ENCODE assay signal across 8 mouse cellular contexts in the genomic region with DNA sequence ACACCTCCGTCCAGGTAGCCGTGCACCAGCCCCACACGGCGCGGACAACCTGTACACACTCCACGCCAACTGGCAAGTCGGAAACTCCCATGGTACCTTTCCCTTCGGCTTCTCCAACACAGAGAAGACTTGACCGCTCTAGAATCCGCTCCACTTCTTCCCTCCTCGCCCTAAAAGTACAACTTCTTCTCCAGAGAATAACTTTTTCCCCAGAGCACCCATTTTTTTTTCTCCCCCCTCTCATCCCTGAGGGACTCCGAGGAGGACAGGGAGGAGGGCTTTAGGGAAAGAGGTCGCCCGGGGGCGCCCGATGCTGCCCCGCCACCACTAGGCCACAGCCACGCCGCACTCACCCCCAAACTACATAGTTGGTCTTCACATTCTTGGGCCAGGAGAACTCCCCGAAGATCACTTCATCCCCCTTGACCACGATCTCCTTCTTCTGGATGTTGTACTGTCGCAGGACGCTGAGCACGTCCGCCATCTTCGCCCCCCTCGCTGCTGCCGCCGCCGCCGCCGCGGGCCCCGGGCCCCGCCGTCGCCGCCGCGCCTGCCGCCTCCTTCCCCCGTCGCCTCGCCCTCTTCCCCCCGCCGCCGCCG. TPM values are rescaled to one million over a fixed set of nuclear protein-coding genes. Genes with fewer than 3 reads are reported as not detected.
DNase-seq lines count a peak whose midpoint lies in the region; ATAC-seq and TF ChIP-seq lines count a peak whose summit lies in the region.

No protein-coding gene starts in this region.

- TF ChIP-seq POLR2A in lung, adult 2 months (IDR thresholded peaks at IDR 0.05; ENCODE audit: borderline replicate concordance, extremely low read depth, low read depth, low read length): no peak

- no peak for DNase-seq in lung, adult 2 months
- no peak for DNase-seq in lung, postnatal 10 days
- peak; percentile 67 for DNase-seq in R1 (ENCODE audit: low read depth, low spot score)
- DNase-seq in hindbrain, embryonic 14.5 days (ENCODE audit: low spot score): peak; percentile 42
- no peak for DNase-seq in thymus, postnatal 36 days

- H3K27me3 ChIP-seq in embryonic facial prominence, embryonic 13.5 days: no peaks in the 10 kb centered on the region
- H3K27me3 ChIP-seq in hindbrain, embryonic 14.5 days (ENCODE audit: control insufficient read depth, insufficient read depth, low read length): no peaks in the 10 kb centered on the region
- H3K27me3 ChIP-seq in liver, embryonic 12.5 days (replicated peaks): peaks cover 7% of the 10 kb centered on the region; the same call in 1 of the 2 replicates
- no peaks in the 10 kb centered on the region for H3K27me3 ChIP-seq in neural tube, embryonic 15.5 days (replicated peaks)

- peak overlapping the region; percentile 85 for H3K4me3 ChIP-seq in lung, adult 2 months (replicated peaks; ENCODE audit: extremely low read depth, low read depth, low read length)
- H3K4me3 ChIP-seq in embryonic facial prominence, embryonic 13.5 days: peak overlapping the region; percentile 86
- peak overlapping the region; percentile 92 for H3K4me3 ChIP-seq in hindbrain, embryonic 14.5 days (replicated peaks; ENCODE audit: low read length)
- peak overlapping the region; percentile 92 for H3K4me3 ChIP-seq in liver, embryonic 12.5 days
- peak overlapping the region; percentile 88 for H3K4me3 ChIP-seq in neural tube, embryonic 15.5 days (replicated peaks)

- TF ChIP-seq CTCF in lung, adult 2 months (IDR thresholded peaks at IDR 0.05; ENCODE audit: insufficient read depth, low read length): no peak

- peak overlapping the region; percentile 92 for H3K9ac ChIP-seq in embryonic facial prominence, embryonic 13.5 days
- H3K9ac ChIP-seq in hindbrain, embryonic 14.5 days: peak overlapping the region; percentile 88
- peak overlapping the region; percentile 93 for H3K9ac ChIP-seq in liver, embryonic 12.5 days
- peak overlapping the region; percentile 91 for H3K9ac ChIP-seq in neural tube, embryonic 15.5 days (replicated peaks)

- H3K27ac ChIP-seq in embryonic facial prominence, embryonic 13.5 days: peak overlapping the region; percentile 92
- H3K27ac ChIP-seq in hindbrain, embryonic 14.5 days: peak overlapping the region; percentile 92
- peak overlapping the region; percentile 94 for H3K27ac ChIP-seq in liver, embryonic 12.5 days
- peak overlapping the region; percentile 95 for H3K27ac ChIP-seq in neural tube, embryonic 15.5 days (replicated peaks)

- H3K9me3 ChIP-seq in embryonic facial prominence, embryonic 13.5 days: no peaks in the 10 kb centered on the region
- H3K9me3 ChIP-seq in hindbrain, embryonic 14.5 days (ENCODE audit: control insufficient read depth, low read length): no peaks in the 10 kb centered on the region
- H3K9me3 ChIP-seq in liver, embryonic 12.5 days (replicated peaks): no peaks in the 10 kb centered on the region
- no peaks in the 10 kb centered on the region for H3K9me3 ChIP-seq in neural tube, embryonic 15.5 days (replicated peaks)

- peak; percentile 66 for ATAC-seq in embryonic facial prominence, embryonic 13.5 days (ENCODE audit: insufficient number of reproducible peaks, insufficient read depth, low FRiP score, low TSS enrichment, low read depth)
- ATAC-seq in hindbrain, embryonic 14.5 days (ENCODE audit: low FRiP score): peak; percentile 80
- peak; percentile 62 for ATAC-seq in liver, embryonic 12.5 days
- ATAC-seq in neural tube, embryonic 15.5 days (ENCODE audit: low FRiP score): peak; percentile 79

- peaks cover 11% of the 10 kb centered on the region for H3K36me3 ChIP-seq in embryonic facial prominence, embryonic 13.5 days
- peaks cover 9% of the 10 kb centered on the region; the same call in 1 of the 2 replicates for H3K36me3 ChIP-seq in hindbrain, embryonic 14.5 days (replicated peaks; ENCODE audit: control insufficient read depth, insufficient read depth)
- peaks cover 11% of the 10 kb centered on the region for H3K36me3 ChIP-seq in liver, embryonic 12.5 days
- 0 out of 2 replicates have a peak, but pooled peaks cover under 1% of the 10 kb centered on the region for H3K36me3 ChIP-seq in neural tube, embryonic 15.5 days

- no peaks in the 10 kb centered on the region; the same call in 1 of the 2 replicates for H3K4me1 ChIP-seq in lung, adult 2 months (ENCODE audit: control insufficient read depth, insufficient read depth, low read length)
- peaks cover 6% of the 10 kb centered on the region for H3K4me1 ChIP-seq in embryonic facial prominence, embryonic 13.5 days
- H3K4me1 ChIP-seq in hindbrain, embryonic 14.5 days (replicated peaks; ENCODE audit: control insufficient read depth, insufficient read depth, low read length): peaks cover 12% of the 10 kb centered on the region
- H3K4me1 ChIP-seq in liver, embryonic 12.5 days: peaks cover 22% of the 10 kb centered on the region
- peaks cover 22% of the 10 kb centered on the region for H3K4me1 ChIP-seq in neural tube, embryonic 15.5 days

- WGBS in lung, adult 2 months: 2% methylated on average over 46 of the region's 48 CpGs
- under 1% methylated on average over 45 of the region's 48 CpGs for WGBS in embryonic facial prominence, embryonic 13.5 days
- 2% methylated on average over 44 of the region's 48 CpGs for WGBS in hindbrain, embryonic 14.5 days
- WGBS in liver, embryonic 12.5 days (ENCODE audit: insufficient replicate concordance): under 1% methylated on average over 42 of the region's 48 CpGs
- under 1% methylated on average over 38 of the region's 48 CpGs for WGBS in neural tube, embryonic 15.5 days

- peak overlapping the region; percentile 63 for H3K4me2 ChIP-seq in embryonic facial prominence, embryonic 13.5 days
- peak overlapping the region; percentile 74 for H3K4me2 ChIP-seq in hindbrain, embryonic 14.5 days (replicated peaks)
- H3K4me2 ChIP-seq in liver, embryonic 12.5 days: peak overlapping the region; percentile 86
- peak overlapping the region; percentile 61 for H3K4me2 ChIP-seq in neural tube, embryonic 15.5 days

RNA-seq across cellular contexts. Expression of gene Cdc73, which starts 0.5 kb away (rescaled TPM):
- polyA plus RNA-seq in lung, adult 2 months (2012; rRNA removed): 0.94 and 3.2 TPM in 2 replicates
- polyA plus RNA-seq in embryonic facial prominence, embryonic 13.5 days (2015; fragmentation: Nextera tagmentation; extraction: Ambion mirVana): 28.0 and 29.0 TPM in 2 replicates
- 15.4 and 17.4 TPM in 2 replicates for polyA plus RNA-seq in hindbrain, embryonic 14.5 days (2014; fragmentation: Nextera tagmentation; extraction: Ambion mirVana)
- polyA plus RNA-seq in liver, embryonic 12.5 days (2016; fragmentation: Nextera tagmentation; extraction: Ambion mirVana): 26.5 and 28.4 TPM in 2 replicates
- 17.9 and 19.9 TPM in 2 replicates for polyA plus RNA-seq in neural tube, embryonic 15.5 days (2015; fragmentation: Nextera tagmentation; extraction: Ambion mirVana)

RNA-seq across cellular contexts. Expression of gene Glrx2, which starts 13.9 kb away (rescaled TPM):
- 17.2 and 21.5 TPM in 2 replicates for polyA plus RNA-seq in lung, adult 2 months (2012; rRNA removed)
- 111 and 122 TPM in 2 replicates for polyA plus RNA-seq in embryonic facial prominence, embryonic 13.5 days (2015; fragmentation: Nextera tagmentation; extraction: Ambion mirVana)
- polyA plus RNA-seq in hindbrain, embryonic 14.5 days (2014; fragmentation: Nextera tagmentation; extraction: Ambion mirVana): 87.7 and 105 TPM in 2 replicates
- polyA plus RNA-seq in liver, embryonic 12.5 days (2016; fragmentation: Nextera tagmentation; extraction: Ambion mirVana): 80.1 and 82.5 TPM in 2 replicates
- 121 and 134 TPM in 2 replicates for polyA plus RNA-seq in neural tube, embryonic 15.5 days (2015; fragmentation: Nextera tagmentation; extraction: Ambion mirVana)

Comparison
In these comparisons a context has a peak if more than half of its experiments do, and no peak if none do; other contexts are left out.
1. DNase-seq: peak in R1 (single experiment) and hindbrain, embryonic 14.5 days (single experiment); none in lung, adult 2 months (single experiment), lung, postnatal 10 days (single experiment) and thymus, postnatal 36 days (0 of 2).
2. Peak in every context shown above with its lines, with median percentiles within 50 percentile points of each other: H3K4me3 ChIP-seq, ATAC-seq, H3K27ac ChIP-seq, H3K4me2 ChIP-seq and H3K9ac ChIP-seq.